Mouse (Mus musculus): ENCODE results near the gene Nkiras1.

GRCm38 (mm10) chr14:18221977-18222376 lies 49.0 kb upstream of the Nkiras1 start:
- no peak for TF ChIP-seq CTCF (IDR thresholded peaks at IDR 0.05; ENCODE audit: low read depth)
- TF ChIP-seq EP300 (IDR thresholded peaks at IDR 0.05; ENCODE audit: low read depth) = no peak

Measured in heart, postnatal 0 days (tissue).